Mouse (Mus musculus) intestine, postnatal 0 days (tissue): Measurements from ENCODE around the gene Stoml1. TPM values are rescaled to one million over a fixed set of nuclear protein-coding genes. Genes with fewer than 3 reads are reported as not detected.
"Not testable (repeated sequence)": the region's sequence is repeated elsewhere in the genome, so short reads cannot be mapped to it uniquely, and the experiment has no call there.

Experiments
- ATAC-seq: fragments of 200-750 bp; cut with Nextera tagmentation; 2 replicates; pipeline ENCODE4 v1.8.0; 2017; ENCODE audit warnings: mild to moderate bottlenecking, moderate TSS enrichment, moderate library complexity
- H3K27ac ChIP-seq: fragments of 300-500 bp; sonication (generic); 2 replicates; pipeline ENCODE4 v1.5.1; 2014; ENCODE audit warnings: mild to moderate bottlenecking, low read depth, low read length, moderate library complexity
- H3K27me3 ChIP-seq: fragments of 300-500 bp; sonication (generic); replicated peaks from 2 replicates; pipeline ENCODE4 v1.6.1; 2014; ENCODE audit warnings: low read length, mixed read lengths; ENCODE audit not compliant: control insufficient read depth, insufficient read depth
- H3K36me3 ChIP-seq: fragments of 300-500 bp; sonication (generic); 2 replicates; pipeline ENCODE4 v1.6.1; 2014; ENCODE audit warnings: mild to moderate bottlenecking, moderate library complexity; ENCODE audit not compliant: control insufficient read depth, insufficient read depth
- H3K4me1 ChIP-seq: fragments of 300-500 bp; sonication (generic); replicated peaks from 2 replicates; pipeline ENCODE4 v1.6.1; 2014; ENCODE audit warnings: antibody characterized with exemption, low read length, mixed read lengths; ENCODE audit not compliant: control insufficient read depth, insufficient read depth
- H3K4me2 ChIP-seq: fragments of 300-500 bp; sonication (generic); replicated peaks from 2 replicates; pipeline ENCODE4 v1.6.1; 2014; ENCODE audit warnings: low read depth, mild to moderate bottlenecking, moderate library complexity
- H3K4me3 ChIP-seq: fragments of 300-500 bp; sonication (generic); 2 replicates; pipeline ENCODE4 v1.5.1; 2014; ENCODE audit warnings: low read depth, low read length
- H3K9ac ChIP-seq: fragments of 300-500 bp; sonication (generic); 2 replicates; pipeline ENCODE4 v1.6.1; 2014; ENCODE audit warnings: mild to moderate bottlenecking, low read depth, low read length
- H3K9me3 ChIP-seq: fragments of 300-500 bp; sonication (generic); 2 replicates; pipeline ENCODE4 v1.6.1; 2016; ENCODE audit warnings: mixed run types; ENCODE audit not compliant: control insufficient read depth
- CTCF ChIP-seq: sonication (generic); IDR thresholded peaks from 2 replicates; pipeline ENCODE4 v1.5.1; 2016; ENCODE audit warnings: low read depth, mild to moderate bottlenecking, control low read depth, antibody characterized with exemption, moderate library complexity
- WGBS: fragments of 180-500 bp; shearing (Covaris S2); extraction: QIAGEN DNeasy Blood & Tissue Kit; methylation state at CpG from one replicate; pipeline ENCODE4 v1.1.7; 2014; 5-methylcytosine and 5-hydroxymethylcytosine counted together
- polyA plus RNA-seq: library from polyadenylated mRNA; unstranded; fragments of >200 nt; fragmentation: Nextera tagmentation; extraction: Ambion mirVana; gene quantifications from 2 replicates; pipeline ENCODE4 v1.2.1, GENCODE M21; 2015

Gene Stoml1
- polyA plus RNA-seq, 1 experiment from 2014 or later, result 15.9 TPM

DNA sequence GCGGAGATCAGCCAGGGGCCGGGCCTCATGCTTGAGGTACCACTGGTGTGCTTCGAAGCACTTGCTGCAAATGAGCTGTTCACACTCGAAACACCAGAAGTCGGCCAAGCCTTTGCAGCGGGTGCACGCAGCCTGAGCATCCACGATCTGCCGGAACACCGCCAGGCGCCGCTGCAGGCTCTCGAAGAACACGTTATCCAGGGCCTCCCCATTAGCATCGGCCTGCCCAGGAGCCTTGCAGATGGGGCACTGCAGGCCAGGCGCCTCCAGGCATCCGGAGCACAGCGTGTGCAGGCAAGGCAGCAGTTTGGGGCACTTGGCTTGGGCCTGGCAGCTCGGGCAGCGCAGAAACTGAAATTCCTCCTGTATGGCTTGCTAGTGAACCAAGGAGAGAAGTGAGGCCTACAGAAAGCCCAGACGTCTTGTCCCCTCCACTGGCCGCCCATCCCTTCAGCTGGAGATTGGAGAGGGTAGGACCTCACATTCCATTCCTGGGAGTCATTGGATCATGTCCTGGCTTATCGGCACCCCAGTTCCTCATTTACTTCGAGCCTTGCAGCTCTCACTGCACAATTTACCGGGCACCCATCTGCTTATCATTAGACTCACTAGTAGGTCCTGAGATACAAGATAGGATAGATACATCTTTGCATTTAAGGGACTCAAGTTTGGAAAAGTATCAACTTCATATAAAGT is 5.8 kb upstream of the Stoml1 start:
- no peak overlapping the region for H3K27ac ChIP-seq
- H3K9me3 ChIP-seq, result no peaks in the 10 kb centered on the region
- H3K9ac ChIP-seq, result no peak overlapping the region
- peak overlapping the region; percentile 84 for H3K4me2 ChIP-seq
- no peaks in the 10 kb centered on the region; the same call in 1 of the 2 replicates for H3K4me1 ChIP-seq
- WGBS, result 13% methylated on average over 25 of the region's 25 CpGs
- peak; percentile 55; the same call in 1 of the 2 replicates for ATAC-seq
- TF ChIP-seq CTCF, result peak; percentile 92
- no peaks in the 10 kb centered on the region for H3K27me3 ChIP-seq
- H3K36me3 ChIP-seq, result no peaks in the 10 kb centered on the region
- peak overlapping the region; percentile 21; the same call in 1 of the 2 replicates for H3K4me3 ChIP-seq

DNA sequence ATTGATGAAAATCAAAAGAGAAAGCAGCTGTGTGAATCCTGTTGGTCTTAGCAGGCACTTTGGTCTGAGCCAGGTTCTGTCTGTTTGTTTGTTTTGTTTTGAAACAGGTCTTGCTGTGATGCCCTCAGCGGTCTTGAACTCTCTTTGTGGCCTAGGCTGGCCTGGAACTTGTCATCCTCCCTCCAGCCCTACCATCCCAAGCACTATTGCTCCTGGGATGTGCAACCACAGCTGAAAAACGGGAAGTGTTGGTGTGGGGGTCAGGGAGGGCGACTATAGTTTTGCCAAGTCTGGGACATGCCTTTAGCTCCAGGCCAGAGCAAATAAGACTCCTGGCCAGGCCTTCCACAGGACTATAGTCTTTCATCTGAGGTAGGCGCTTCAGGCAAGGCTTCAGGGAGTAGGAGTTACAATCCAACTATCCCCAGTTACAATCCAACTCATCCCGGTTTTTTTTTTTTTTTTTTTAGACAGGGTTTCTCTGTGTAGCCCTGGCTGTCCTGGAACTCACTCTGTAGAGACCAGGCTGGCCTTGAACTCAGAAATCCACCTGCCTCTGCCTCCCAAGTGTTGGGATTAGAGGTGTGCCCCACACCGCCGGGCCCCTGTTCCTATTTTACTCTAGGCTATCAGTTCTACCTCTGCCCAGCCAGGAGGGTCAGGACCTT is 4.1 kb upstream of the Stoml1 start:
- H3K36me3 ChIP-seq, result no peaks in the 10 kb centered on the region
- no peak for ATAC-seq
- H3K4me3 ChIP-seq, result peak overlapping the region; percentile 57
- H3K4me2 ChIP-seq, result peak overlapping the region; percentile 84
- H3K27me3 ChIP-seq, result no peaks in the 10 kb centered on the region
- TF ChIP-seq CTCF, result no peak
- H3K4me1 ChIP-seq, result 0 out of 2 replicates have a peak, but pooled peaks cover 3% of the 10 kb centered on the region
- WGBS, result 26% methylated on average over 7 of the region's 7 CpGs
- H3K27ac ChIP-seq, result peak overlapping the region; percentile 87
- peak overlapping the region; percentile 59 for H3K9ac ChIP-seq
- no peaks in the 10 kb centered on the region for H3K9me3 ChIP-seq

DNA sequence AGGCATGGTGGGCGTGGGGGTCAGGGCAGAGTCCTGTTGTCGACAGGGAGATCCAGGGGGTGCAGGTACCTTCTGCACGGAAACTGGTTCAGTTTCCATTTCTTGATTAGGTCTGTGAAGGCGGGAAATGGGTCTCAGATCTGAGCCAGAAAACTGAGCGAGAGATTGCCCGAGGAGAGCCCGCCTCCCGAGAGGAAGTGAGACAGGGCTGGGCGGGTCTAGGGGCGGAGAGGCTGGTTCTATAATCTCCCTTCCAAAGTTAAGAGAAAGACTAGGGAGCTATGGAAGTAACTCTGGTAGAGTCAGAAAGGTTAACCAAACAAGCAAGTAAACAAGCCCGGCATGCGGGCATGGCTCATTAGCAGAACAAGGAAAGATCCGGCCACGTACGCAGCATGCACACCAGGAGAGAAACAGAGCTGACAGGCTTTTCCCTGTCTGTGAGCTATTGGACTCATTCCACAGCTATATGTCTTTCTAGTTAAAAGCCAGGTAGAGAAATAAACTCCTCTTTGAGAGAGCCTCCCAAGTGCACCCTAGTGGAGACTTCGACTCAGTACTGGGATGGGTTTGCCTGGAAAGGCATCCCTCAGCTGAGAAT is 3.3 kb upstream of the Stoml1 start, which contains the start of gene Pml:
Pml (minus strand) TSS at position 195 of the 601 bp plus-strand sequence.
- WGBS, result under 1% methylated on average over 16 of the region's 16 CpGs
- ATAC-seq, result peak; percentile 67
- Histone ChIP-seq H3K4me3 (peak within 1 kb of the TSS; percentile 57), H3K36me3 (no peaks in the 10 kb centered on the region), H3K9me3 (no peaks in the 10 kb centered on the region), H3K9ac (peak within 1 kb of the TSS; percentile 59), H3K4me1 (0 out of 2 replicates have a peak, but pooled peaks cover 3% of the 10 kb centered on the region), H3K27ac (peak within 1 kb of the TSS; percentile 87), H3K27me3 (no peaks in the 10 kb centered on the region), H3K4me2 (peak within 1 kb of the TSS; percentile 84)
- TF ChIP-seq CTCF, result peak; percentile 64

DNA sequence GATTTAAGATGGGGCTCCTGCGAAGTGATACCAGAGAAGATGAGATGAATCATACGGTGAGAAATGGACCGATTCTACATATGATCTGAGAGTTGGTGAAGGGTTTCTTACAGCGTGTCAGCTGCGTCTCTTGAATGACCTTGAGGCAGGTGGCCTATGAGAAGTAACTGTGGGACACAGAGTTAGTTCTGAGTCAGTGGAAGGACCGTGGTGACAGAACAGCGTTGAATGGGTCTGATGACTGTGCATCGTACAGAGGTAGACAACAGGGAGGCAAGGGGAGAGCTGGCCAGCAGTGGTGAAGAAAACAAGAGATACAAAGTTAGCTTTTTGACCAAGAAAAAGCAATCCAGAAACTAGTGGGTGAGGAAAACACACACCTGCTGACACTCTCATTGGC is 2.6 kb upstream of the Stoml1 start:
- H3K4me2 ChIP-seq, result peak overlapping the region; percentile 84; the same call in 1 of the 2 replicates
- no peaks in the 10 kb centered on the region for H3K27me3 ChIP-seq
- no peak overlapping the region; the same call in 1 of the 2 replicates for H3K9ac ChIP-seq
- ATAC-seq, result no peak
- H3K36me3 ChIP-seq, result no peaks in the 10 kb centered on the region
- H3K4me3 ChIP-seq, result no peak overlapping the region
- no peaks in the 10 kb centered on the region for H3K9me3 ChIP-seq
- no peak for TF ChIP-seq CTCF
- H3K27ac ChIP-seq, result no peak overlapping the region
- 0 out of 2 replicates have a peak, but pooled peaks cover 3% of the 10 kb centered on the region for H3K4me1 ChIP-seq
- 64% methylated on average over 8 of the region's 8 CpGs for WGBS

DNA sequence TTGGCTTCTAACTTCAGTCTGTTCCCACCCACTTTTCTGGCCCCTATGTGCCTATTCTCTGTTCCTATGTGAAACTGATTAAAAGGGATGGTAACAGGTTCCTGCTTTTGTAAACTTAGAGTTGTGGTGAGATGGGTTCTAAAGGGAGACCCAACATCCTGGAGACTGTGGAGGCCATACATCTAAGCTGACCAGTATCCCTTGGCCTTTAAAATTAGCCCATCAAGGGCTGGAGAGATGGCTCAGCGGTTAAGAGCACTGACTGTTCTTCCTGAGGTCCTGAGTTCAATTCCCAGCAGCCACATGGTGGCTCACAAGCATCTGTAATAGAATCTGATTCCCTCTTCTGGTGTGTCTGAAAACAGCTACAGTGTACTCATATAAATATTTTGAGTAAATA is 2.2 kb upstream of the Stoml1 start:
- not testable (repeated sequence) for H3K4me1 ChIP-seq, H3K9me3 ChIP-seq, H3K27ac ChIP-seq, ATAC-seq, H3K4me2 ChIP-seq, H3K9ac ChIP-seq, H3K36me3 ChIP-seq, H3K27me3 ChIP-seq, H3K4me3 ChIP-seq
- WGBS, result 90% methylated on average over 1 of the region's 1 CpGs

DNA sequence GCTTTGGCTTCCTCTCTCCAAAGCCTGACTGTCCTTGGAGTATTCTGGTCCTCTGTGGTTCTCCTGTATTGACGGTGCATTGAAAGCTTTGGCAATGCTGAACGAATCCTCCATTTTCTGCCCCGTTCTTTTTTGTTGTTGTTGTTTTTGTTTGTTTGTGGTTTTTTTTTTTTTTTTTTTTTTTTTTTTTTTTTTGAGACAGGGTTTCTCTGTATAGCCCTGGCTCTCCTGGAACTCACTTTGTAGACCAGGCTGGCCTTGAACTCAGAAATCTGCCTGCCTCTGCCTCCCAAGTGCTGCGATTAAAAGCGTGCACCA is 800 bp downstream of the Stoml1 start:
- not testable (repeated sequence) for H3K9me3 ChIP-seq, H3K27ac ChIP-seq, H3K27me3 ChIP-seq, H3K4me1 ChIP-seq, ATAC-seq
- WGBS, result 60% methylated on average over 5 of the region's 5 CpGs
- Histone ChIP-seq H3K4me3 (peak overlapping the region; percentile 70), H3K36me3 (peaks cover 16% of the 10 kb centered on the region; the same call in 1 of the 2 replicates), H3K4me2 (peak overlapping the region; percentile 90), H3K9ac (peak overlapping the region; percentile 58)
